Mouse (Mus musculus): Measurements from ENCODE around the gene Pagr1a.

DNA sequence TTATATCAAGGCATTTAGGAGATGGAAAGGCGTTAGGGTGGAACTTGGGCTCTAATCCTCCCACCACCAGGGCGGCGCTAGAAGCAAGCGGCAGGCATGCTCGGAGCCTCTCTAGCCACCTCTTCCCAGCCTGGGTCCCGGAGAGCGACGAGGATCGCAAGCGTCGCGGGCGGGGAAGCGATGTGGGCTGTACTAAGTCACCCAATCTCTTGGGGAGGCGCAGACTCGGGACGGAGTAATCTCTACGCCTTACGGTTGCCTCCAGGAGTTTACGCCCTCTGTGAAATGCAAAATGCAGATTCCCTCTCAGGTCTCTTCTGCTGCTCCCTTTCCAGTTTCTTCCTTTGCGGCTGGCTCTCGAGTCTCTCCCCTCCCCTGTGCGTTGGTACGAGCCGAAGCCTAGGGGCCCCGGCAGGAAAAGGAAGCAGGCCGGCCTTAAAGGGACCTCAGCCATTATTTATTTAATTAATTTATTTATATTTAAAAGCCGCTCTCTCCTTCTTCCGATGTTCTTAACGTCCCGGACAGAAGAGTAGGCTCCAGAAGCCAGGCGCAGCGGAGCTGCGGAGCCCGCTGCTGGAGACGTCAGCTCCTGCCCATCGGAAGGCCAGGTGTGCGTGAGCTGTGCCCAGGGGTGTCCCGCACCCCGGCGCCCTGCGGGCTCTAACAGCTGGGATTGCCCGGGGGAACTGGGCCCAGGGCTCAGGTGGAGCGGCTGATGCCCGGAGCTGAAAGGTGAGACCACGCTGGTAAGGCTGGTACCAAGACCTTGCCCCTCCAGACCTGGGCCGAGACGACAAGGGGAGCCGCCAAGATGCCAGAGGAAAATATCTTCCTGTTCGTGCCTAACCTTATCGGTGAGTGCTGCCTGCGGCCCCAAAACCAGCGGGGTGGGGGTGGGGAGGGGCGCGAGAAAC lies 40.9 kb downstream of the Pagr1a start, which contains the start of gene Cdiptos:
- TF ChIP-seq GATA1 (IDR thresholded peaks at IDR 0.05; ENCODE audit: borderline replicate concordance, low read length) (no peak), FLI1 (IDR thresholded peaks at IDR 0.05; ENCODE audit: low read length) (0 out of 2 replicates have a peak, but pooled peaks have one; percentile 16)
